Comparison of ENCODE assay signal across 9 mouse cellular contexts in genomic region chr9:123518969-123519894, GRCm38 (mm10). TPM values are rescaled to one million over a fixed set of nuclear protein-coding genes. Genes with fewer than 3 reads are reported as not detected.
DNase-seq lines count a peak whose midpoint lies in the region; ATAC-seq lines count a peak whose summit lies in the region.
"Had no signal": no experiment of that assay in that cellular context is flagged by ENCODE, and none has a peak within 500 bp of the region (broad histone marks: within the 10 kb centered on the region; RNA-seq: fewer than 3 reads in every experiment).

No protein-coding gene starts in this region.

- peak; percentile 51 to 58 for DNase-seq in spleen, adult 18-20 months
- DNase-seq in spleen, adult 12 weeks (ENCODE audit: low spot score): no peak
- peak; percentile 12 for DNase-seq in liver
- DNase-seq in embryo, embryonic 10.5 days (ENCODE audit: low spot score): no peak
- no peak for DNase-seq in c-Kit-positive CD71-positive TER-119-positive erythroid progenitor cells, embryonic 14.5 days (ENCODE audit: low spot score)
- DNase-seq in MN1 (ENCODE audit: low spot score): no peak
- DNase-seq: adrenal gland, postnatal 10 days; cerebellum, adult 8-10 months had no signal

- peak; percentile 79 for ATAC-seq in neutrophil, adult 5-6 weeks (ENCODE audit: extremely low read depth, insufficient number of reproducible peaks, low FRiP score, poor library complexity, severe bottlenecking)

RNA-seq across cellular contexts. Expression of gene Sacm1l, which starts 10.3 kb away (rescaled TPM):
- 39.3 and 41.1 TPM in 2 replicates for total RNA-seq in neutrophil, adult 5-6 weeks (2017)

RNA-seq across cellular contexts. Expression of gene Limd1, which starts 40.7 kb away (rescaled TPM):
- 87.1 and 88.6 TPM in 2 replicates for total RNA-seq in neutrophil, adult 5-6 weeks (2017)

Comparison
In these comparisons a context has a peak if more than half of its experiments do, and no peak if none do; other contexts are left out.
1. DNase-seq: peak in spleen, adult 18-20 months (2 of 2) and liver (single experiment); none in spleen, adult 12 weeks (single experiment), embryo, embryonic 10.5 days (single experiment), c-Kit-positive CD71-positive TER-119-positive erythroid progenitor cells, embryonic 14.5 days (single experiment) and MN1 (single experiment).